8 mouse cellular contexts compared by ENCODE assay signal in genomic region chr4:150283335-150283638, GRCm38 (mm10). TPM values are rescaled to one million over a fixed set of nuclear protein-coding genes. Genes with fewer than 3 reads are reported as not detected.
DNase-seq lines count a peak whose midpoint lies in the region; ATAC-seq lines count a peak whose summit lies in the region.

No protein-coding gene starts in this region.

- no peaks in the 10 kb centered on the region for H3K27me3 ChIP-seq in megakaryocyte, embryonic 14.5 days (replicated peaks)
- no peaks in the 10 kb centered on the region for H3K27me3 ChIP-seq in limb, embryonic 11.5 days (ENCODE audit: control insufficient read depth, insufficient read depth, low read length)
- H3K27me3 ChIP-seq in stomach, embryonic 14.5 days (ENCODE audit: control insufficient read depth, insufficient read depth, low read length) = no peaks in the 10 kb centered on the region

- peaks cover 26% of the 10 kb centered on the region for H3K4me1 ChIP-seq in megakaryocyte, embryonic 14.5 days
- peaks cover 8% of the 10 kb centered on the region for H3K4me1 ChIP-seq in limb, embryonic 11.5 days (ENCODE audit: control insufficient read depth, insufficient read depth, low read length)
- H3K4me1 ChIP-seq in stomach, embryonic 14.5 days (ENCODE audit: control insufficient read depth, insufficient read depth, low read length) = peaks cover 26% of the 10 kb centered on the region

- ATAC-seq in megakaryocyte, adult 5-6 weeks (ENCODE audit: poor library complexity, severe bottlenecking) = no peak
- no peak for ATAC-seq in limb, embryonic 11.5 days (ENCODE audit: insufficient number of reproducible peaks, low FRiP score, low TSS enrichment, low read depth)
- ATAC-seq in stomach, embryonic 14.5 days (ENCODE audit: insufficient number of reproducible peaks, insufficient read depth, low FRiP score, low read depth) = no peak

- H3K9me3 ChIP-seq in megakaryocyte, embryonic 14.5 days = no peaks in the 10 kb centered on the region
- no peaks in the 10 kb centered on the region for H3K9me3 ChIP-seq in limb, embryonic 11.5 days (ENCODE audit: control insufficient read depth, low read length)
- H3K9me3 ChIP-seq in stomach, embryonic 14.5 days (ENCODE audit: control insufficient read depth, low read depth, low read length) = no peaks in the 10 kb centered on the region

- 11% methylated on average over 2 of the region's 2 CpGs for WGBS in limb, embryonic 11.5 days
- WGBS in stomach, embryonic 14.5 days = 7% methylated on average over 2 of the region's 2 CpGs

- no peak overlapping the region for H3K27ac ChIP-seq in limb, embryonic 11.5 days (replicated peaks; ENCODE audit: low read depth, low read length)
- H3K27ac ChIP-seq in stomach, embryonic 14.5 days (ENCODE audit: low read length) = peak overlapping the region; percentile 39; the same call in 1 of the 2 replicates

- DNase-seq in cerebellum, postnatal 14 days = peak; percentile 56 to 57
- DNase-seq in cerebellum, adult 9-11 months = no peak
- no peak for DNase-seq in limb, embryonic 11.5 days (ENCODE audit: low spot score)
- DNase-seq in urinary bladder, postnatal 14 days (ENCODE audit: low spot score) = no peak
- DNase-seq in thymus, postnatal 14 days = no peak

- H3K4me3 ChIP-seq in megakaryocyte, embryonic 14.5 days (replicated peaks) = peak overlapping the region; percentile 97
- H3K4me3 ChIP-seq in limb, embryonic 11.5 days (ENCODE audit: low read depth, low read length) = peak overlapping the region; percentile 99
- H3K4me3 ChIP-seq in stomach, embryonic 14.5 days (ENCODE audit: low read depth, low read length) = peak overlapping the region; percentile 98

- no peak overlapping the region for H3K9ac ChIP-seq in limb, embryonic 11.5 days (ENCODE audit: low read length)
- H3K9ac ChIP-seq in stomach, embryonic 14.5 days (replicated peaks; ENCODE audit: low read depth, low read length) = peak overlapping the region; percentile 96; the same call in 1 of the 2 replicates

- no peaks in the 10 kb centered on the region for H3K36me3 ChIP-seq in megakaryocyte, embryonic 14.5 days (replicated peaks; ENCODE audit: low read length)
- no peaks in the 10 kb centered on the region for H3K36me3 ChIP-seq in limb, embryonic 11.5 days (ENCODE audit: control insufficient read depth, insufficient read depth, low read length)
- H3K36me3 ChIP-seq in stomach, embryonic 14.5 days (ENCODE audit: control insufficient read depth, insufficient read depth, low read length) = no peaks in the 10 kb centered on the region

- H3K4me2 ChIP-seq in limb, embryonic 11.5 days (ENCODE audit: low read depth, severe bottlenecking) = peak overlapping the region; percentile 56
- H3K4me2 ChIP-seq in stomach, embryonic 14.5 days (replicated peaks; ENCODE audit: low read depth, low read length) = peak overlapping the region; percentile 77

RNA-seq across cellular contexts. Expression of gene Rere, which starts 1.8 kb away (rescaled TPM):
- 39.0 and 101 TPM in 2 replicates for polyA plus RNA-seq in megakaryocyte, embryonic 14.5 days (2012; ENCODE audit: insufficient read depth, low replicate concordance)
- 60.3 and 65.8 TPM in 2 replicates for total RNA-seq in megakaryocyte, adult 5-6 weeks (2015)
- 16.3 and 19.1 TPM in 2 replicates for total RNA-seq in megakaryocyte, adult 5-6 weeks (2017)
- 37.9 and 44.9 TPM in 2 replicates for polyA plus RNA-seq in limb, embryonic 11.5 days (2014; fragmentation: Nextera tagmentation; extraction: Ambion mirVana)
- 41.1 and 45.2 TPM in 2 replicates for polyA plus RNA-seq in stomach, embryonic 14.5 days (2014; fragmentation: Nextera tagmentation; extraction: Ambion mirVana)

RNA-seq across cellular contexts. Expression of gene Eno1, which starts 46.8 kb away (rescaled TPM):
- 2,192 and 2,220 TPM in 2 replicates for polyA plus RNA-seq in megakaryocyte, embryonic 14.5 days (2012; ENCODE audit: insufficient read depth, low replicate concordance)
- total RNA-seq in megakaryocyte, adult 5-6 weeks (2015) = 382 and 422 TPM in 2 replicates
- total RNA-seq in megakaryocyte, adult 5-6 weeks (2017) = 352 and 362 TPM in 2 replicates
- polyA plus RNA-seq in limb, embryonic 11.5 days (2014; fragmentation: Nextera tagmentation; extraction: Ambion mirVana) = 2,196 and 2,311 TPM in 2 replicates
- 1,497 and 1,560 TPM in 2 replicates for polyA plus RNA-seq in stomach, embryonic 14.5 days (2014; fragmentation: Nextera tagmentation; extraction: Ambion mirVana)

Comparison
In these comparisons a context has a peak if more than half of its experiments do, and no peak if none do; other contexts are left out.
1. DNase-seq: peak in cerebellum, postnatal 14 days (2 of 2); none in cerebellum, adult 9-11 months (single experiment), limb, embryonic 11.5 days (single experiment), urinary bladder, postnatal 14 days (single experiment) and thymus, postnatal 14 days (single experiment).
2. Peak in every context shown above with its lines, with median percentiles within 50 percentile points of each other: H3K4me3 ChIP-seq.